Mouse (Mus musculus): Measurements from ENCODE around the gene Gtf2h1.

The Gtf2h1 gene

GRCm38 (mm10) chr7:46851026-46851425, 55.1 kb downstream of the Gtf2h1 start:
- DNase-seq (ENCODE audit: low read depth, low spot score) = no peak

- DNase-seq (ENCODE audit: low read depth, low spot score) = no peak
Measured at GRCm38 (mm10) chr7:46852666-46853065, 56.8 kb downstream of the Gtf2h1 start.

GRCm38 (mm10) chr7:46853365-46853764, 57.5 kb downstream of the Gtf2h1 start:
- DNase-seq (ENCODE audit: low read depth, low spot score) = no peak

- DNase-seq (ENCODE audit: low read depth, low spot score) = no peak
Measured at GRCm38 (mm10) chr7:46855866-46856560, 60.1 kb downstream of the Gtf2h1 start.

GRCm38 (mm10) chr7:46857436-46857835, 61.5 kb downstream of the Gtf2h1 start:
- DNase-seq (ENCODE audit: low read depth, low spot score) = no peak

- no peak for DNase-seq (ENCODE audit: low read depth, low spot score)
Measured at GRCm38 (mm10) chr7:46859031-46859430, 63.1 kb downstream of the Gtf2h1 start.

GRCm38 (mm10) chr7:46860996-46861395, 65.1 kb downstream of the Gtf2h1 start, which contains the start of gene Ldhc:
Gene Ldhc, plus strand, starts transcription at chr7:46861203.
- DNase-seq (ENCODE audit: low read depth, low spot score) = no peak

GRCm38 (mm10) chr7:46871988-46872387, 76.1 kb downstream of the Gtf2h1 start:
- DNase-seq (ENCODE audit: low read depth, low spot score) = no peak
